In genomic region chr11:61225941-61226412, GRCm38 (mm10) we compare ENCODE assay signal across 9 mouse cellular contexts. TPM values are rescaled to one million over a fixed set of nuclear protein-coding genes. Genes with fewer than 3 reads are reported as not detected.
DNase-seq lines count a peak whose midpoint lies in the region; ATAC-seq and TF ChIP-seq lines count a peak whose summit lies in the region.
"Had no signal": no experiment of that assay in that cellular context is flagged by ENCODE, and none has a peak within 500 bp of the region (broad histone marks: within the 10 kb centered on the region; RNA-seq: fewer than 3 reads in every experiment).

No protein-coding gene starts in this region.

- peaks cover 2% of the 10 kb centered on the region; the same call in 1 of the 2 replicates for H3K4me1 ChIP-seq in liver, adult 2 months (ENCODE audit: control insufficient read depth, insufficient read depth, low read length)
- peaks cover 6% of the 10 kb centered on the region for H3K4me1 ChIP-seq in liver, embryonic 12.5 days
- no peaks in the 10 kb centered on the region for H3K4me1 ChIP-seq in midbrain, embryonic 10.5 days
- H3K4me1 ChIP-seq: embryonic facial prominence, embryonic 12.5 days had no signal

- no peak for ATAC-seq in liver, embryonic 12.5 days
- no peak for ATAC-seq in granulocyte monocyte progenitor cell, adult 5-6 weeks (replicated peaks; ENCODE audit: poor library complexity, severe bottlenecking)

- H3K79me2 ChIP-seq in liver, adult 2 months (ENCODE audit: control insufficient read depth, insufficient read depth, low read length): no peaks in the 10 kb centered on the region

- H3K27me3 ChIP-seq in liver, adult 2 months (ENCODE audit: control insufficient read depth, insufficient read depth, low read length): peaks cover 2% of the 10 kb centered on the region
- peaks cover 2% of the 10 kb centered on the region; the same call in 1 of the 2 replicates for H3K27me3 ChIP-seq in liver, embryonic 12.5 days (replicated peaks)
- H3K27me3 ChIP-seq in midbrain, embryonic 10.5 days (ENCODE audit: low read depth, poor library complexity, severe bottlenecking): no peaks in the 10 kb centered on the region
- H3K27me3 ChIP-seq: embryonic facial prominence, embryonic 12.5 days had no signal

- peak; percentile 15 for DNase-seq in liver, adult 2 months (ENCODE audit: extremely low read depth, low read depth, low spot score)
- peak; percentile 19 for DNase-seq in gastrocnemius, adult 18-20 months (ENCODE audit: low spot score)
- peak; percentile 50 to 76 for DNase-seq in layer of hippocampus, adult 8-10 months (ENCODE audit: low spot score in 2 of 2)
- peak; percentile 46 for DNase-seq in right cerebral cortex, postnatal 14 days
- no peak for DNase-seq in midbrain, embryonic 10.5 days (ENCODE audit: low spot score)
- no peak for DNase-seq in ovary, postnatal 10 days (ENCODE audit: low spot score)

- no peak overlapping the region for H3K4me3 ChIP-seq in liver, adult 2 months (ENCODE audit: insufficient read depth, low read depth, low read length)
- H3K4me3 ChIP-seq in liver, embryonic 12.5 days: no peak overlapping the region
- H3K4me3 ChIP-seq in midbrain, embryonic 10.5 days: no peak overlapping the region
- H3K4me3 ChIP-seq: embryonic facial prominence, embryonic 12.5 days had no signal

- no peak for TF ChIP-seq CTCF in liver, adult 2 months (IDR thresholded peaks at IDR 0.05; ENCODE audit: low read depth, low read length)

- no peak for TF ChIP-seq POLR2A in liver, adult 2 months (IDR thresholded peaks at IDR 0.05; ENCODE audit: extremely low read depth, insufficient read depth, low read length)

- no peaks in the 10 kb centered on the region for H3K36me3 ChIP-seq in liver, adult 2 months (ENCODE audit: control insufficient read depth, insufficient read depth, low read length)
- H3K36me3 ChIP-seq in liver, embryonic 12.5 days: no peaks in the 10 kb centered on the region
- H3K36me3 ChIP-seq in midbrain, embryonic 10.5 days: no peaks in the 10 kb centered on the region
- H3K36me3 ChIP-seq: embryonic facial prominence, embryonic 12.5 days had no signal

- WGBS in liver, adult 2 months: 74% methylated on average over 6 of the region's 6 CpGs
- WGBS in liver, embryonic 12.5 days (ENCODE audit: insufficient replicate concordance): 64% methylated on average over 6 of the region's 6 CpGs
- 90% methylated on average over 6 of the region's 6 CpGs for WGBS in midbrain, embryonic 10.5 days

- no peak overlapping the region for H3K4me2 ChIP-seq in liver, embryonic 12.5 days
- H3K4me2 ChIP-seq: embryonic facial prominence, embryonic 12.5 days had no signal

- H3K9ac ChIP-seq in liver, adult 2 months (ENCODE audit: low read depth, low read length): no peak overlapping the region
- no peak overlapping the region for H3K9ac ChIP-seq in liver, embryonic 12.5 days
- H3K9ac ChIP-seq: embryonic facial prominence, embryonic 12.5 days had no signal

- peak overlapping the region; percentile 51 for H3K27ac ChIP-seq in liver, adult 2 months (replicated peaks; ENCODE audit: insufficient read depth, low read depth, low read length)
- H3K27ac ChIP-seq in liver, embryonic 12.5 days: no peak overlapping the region
- H3K27ac ChIP-seq in midbrain, embryonic 10.5 days (replicated peaks): no peak overlapping the region
- H3K27ac ChIP-seq: embryonic facial prominence, embryonic 12.5 days had no signal

- no peaks in the 10 kb centered on the region for H3K9me3 ChIP-seq in liver, embryonic 12.5 days (replicated peaks)
- H3K9me3 ChIP-seq in midbrain, embryonic 10.5 days (replicated peaks): no peaks in the 10 kb centered on the region
- H3K9me3 ChIP-seq: embryonic facial prominence, embryonic 12.5 days had no signal

RNA-seq across cellular contexts. Expression of gene Aldh3a1, which starts 18.6 kb away (rescaled TPM):
- total RNA-seq in liver, adult 2 months (2014; rRNA removed): 0.20 TPM in 1 of 2 replicates, not detected in the other
- 0.05 TPM in 1 of 2 replicates, not detected in the other for polyA plus RNA-seq in liver, adult 2 months (2012; rRNA removed)
- polyA plus RNA-seq in liver, embryonic 12.5 days (2016; fragmentation: Nextera tagmentation; extraction: Ambion mirVana): 0.07 TPM in 1 of 2 replicates, not detected in the other
- under 1 TPM; 0.33 to 0.48 TPM for total RNA-seq in gastrocnemius, adult 18-20 months (2021)
- total RNA-seq in layer of hippocampus, adult 8-10 months (2022): 1 to 10 TPM in 3 of 4 experiments, under 1 TPM in 1; 0.72 to 2.1 (median 1.5) TPM
- polyA plus RNA-seq in midbrain, embryonic 10.5 days (2016; fragmentation: Nextera tagmentation; extraction: Ambion mirVana): not detected in 2 replicates
- total RNA-seq in granulocyte monocyte progenitor cell, adult 5-6 weeks (2014; fragmentation: Nextera tagmentation): not detected in 2 replicates
- not detected in 2 replicates for total RNA-seq in granulocyte monocyte progenitor cell, adult 5-6 weeks (2017)

RNA-seq across cellular contexts. Expression of gene Aldh3a2, which starts 41.3 kb away (rescaled TPM):
- total RNA-seq in liver, adult 2 months (2014; rRNA removed): 229 and 294 TPM in 2 replicates
- polyA plus RNA-seq in liver, adult 2 months (2012; rRNA removed): 251 and 399 TPM in 2 replicates
- 19.5 and 24.5 TPM in 2 replicates for polyA plus RNA-seq in liver, embryonic 12.5 days (2016; fragmentation: Nextera tagmentation; extraction: Ambion mirVana)
- total RNA-seq in gastrocnemius, adult 18-20 months (2021): 10 to 100 TPM in 1 of 2 experiments, 1 to 10 TPM in 1; 9.8 to 15.1 TPM
- total RNA-seq in layer of hippocampus, adult 8-10 months (2022): 10 to 100 TPM; 60.4 to 66.4 (median 61.1) TPM
- polyA plus RNA-seq in midbrain, embryonic 10.5 days (2016; fragmentation: Nextera tagmentation; extraction: Ambion mirVana): 19.7 and 22.3 TPM in 2 replicates
- total RNA-seq in granulocyte monocyte progenitor cell, adult 5-6 weeks (2014; fragmentation: Nextera tagmentation): 18.5 and 20.9 TPM in 2 replicates
- 22.3 and 27.3 TPM in 2 replicates for total RNA-seq in granulocyte monocyte progenitor cell, adult 5-6 weeks (2017)

RNA-seq across cellular contexts. Expression of gene Usp22, which starts 51.1 kb away (rescaled TPM):
- 13.6 and 17.0 TPM in 2 replicates for total RNA-seq in liver, adult 2 months (2014; rRNA removed)
- 14.9 and 15.7 TPM in 2 replicates for polyA plus RNA-seq in liver, adult 2 months (2012; rRNA removed)
- 28.5 and 30.8 TPM in 2 replicates for polyA plus RNA-seq in liver, embryonic 12.5 days (2016; fragmentation: Nextera tagmentation; extraction: Ambion mirVana)
- 10 to 100 TPM; 12.9 to 15.6 TPM for total RNA-seq in gastrocnemius, adult 18-20 months (2021)
- 100 to 1,000 TPM; 195 to 218 (median 201) TPM for total RNA-seq in layer of hippocampus, adult 8-10 months (2022)
- polyA plus RNA-seq in midbrain, embryonic 10.5 days (2016; fragmentation: Nextera tagmentation; extraction: Ambion mirVana): 201 and 251 TPM in 2 replicates
- 23.3 and 34.2 TPM in 2 replicates for total RNA-seq in granulocyte monocyte progenitor cell, adult 5-6 weeks (2014; fragmentation: Nextera tagmentation)
- 52.4 and 63.5 TPM in 2 replicates for total RNA-seq in granulocyte monocyte progenitor cell, adult 5-6 weeks (2017)

Comparison
In these comparisons a context has a peak if more than half of its experiments do, and no peak if none do; other contexts are left out.
1. DNase-seq: peak in liver, adult 2 months (single experiment), gastrocnemius, adult 18-20 months (single experiment), layer of hippocampus, adult 8-10 months (2 of 2) and right cerebral cortex, postnatal 14 days (single experiment); none in midbrain, embryonic 10.5 days (single experiment) and ovary, postnatal 10 days (single experiment).